Mouse (Mus musculus): Measurements from ENCODE around the gene Cpsf6. TPM values are rescaled to one million over a fixed set of nuclear protein-coding genes. Genes with fewer than 3 reads are reported as not detected.

The Cpsf6 gene
- polyA plus RNA-seq, 1 experiment from 2014 or later: 97.9 TPM

Other genes with a start within 250 kb of the Cpsf6 start
- 27.1 and 30.4 TPM in 2 replicates for gene Frs2, start 231.5 kb downstream of the Cpsf6 start, polyA plus RNA-seq (2014; fragmentation: Nextera tagmentation; extraction: Ambion mirVana)
- gene Yeats4, start 155.5 kb downstream of the Cpsf6 start, polyA plus RNA-seq (2014; fragmentation: Nextera tagmentation; extraction: Ambion mirVana): 66.4 and 75.9 TPM in 2 replicates
- gene 9530003J23Rik, start 141.3 kb downstream of the Cpsf6 start, polyA plus RNA-seq (2014; fragmentation: Nextera tagmentation; extraction: Ambion mirVana): not detected in 2 replicates
- 65.0 and 75.3 TPM in 2 replicates for gene Lyz2, start 97.7 kb downstream of the Cpsf6 start, polyA plus RNA-seq (2014; fragmentation: Nextera tagmentation; extraction: Ambion mirVana)
- 7.2 and 13.3 TPM in 2 replicates for gene Lyz1, start 87.1 kb downstream of the Cpsf6 start, polyA plus RNA-seq (2014; fragmentation: Nextera tagmentation; extraction: Ambion mirVana)
- gene Cpm, start 249.5 kb upstream of the Cpsf6 start, polyA plus RNA-seq (2014; fragmentation: Nextera tagmentation; extraction: Ambion mirVana): 2.5 and 4.1 TPM in 2 replicates

Measured in heart, embryonic 11.5 days (tissue).